Mouse (Mus musculus) small intestine, adult 2 months (tissue): ENCODE measurements around the gene Hoxb2. TPM values are rescaled to one million over a fixed set of nuclear protein-coding genes. Genes with fewer than 3 reads are reported as not detected.
A peak's percentile ranks its signal among the peaks of the same experiment; 100 is the strongest.

Experiments
- H3K27ac ChIP-seq: fragments of 200-500 bp; 2 replicates; pipeline ENCODE4 v1.5.1; 2012; ENCODE audit warnings: low read depth, low read length, control low read depth, inconsistent platforms; ENCODE audit not compliant: insufficient read depth
- H3K27me3 ChIP-seq: fragments of 200-500 bp; 2 replicates; pipeline ENCODE4 v1.6.1; 2012; ENCODE audit warnings: mild to moderate bottlenecking, moderate library complexity, low read length, inconsistent platforms; ENCODE audit not compliant: control insufficient read depth, insufficient read depth
- H3K36me3 ChIP-seq: fragments of 200-500 bp; 2 replicates; pipeline ENCODE4 v1.6.1; 2012; ENCODE audit warnings: mild to moderate bottlenecking, low read length, control low read depth, inconsistent platforms; ENCODE audit not compliant: control insufficient read depth, insufficient read depth
- H3K4me1 ChIP-seq: fragments of 200-500 bp; 2 replicates; pipeline ENCODE4 v1.6.1; 2012; ENCODE audit warnings: low read length, inconsistent platforms, mixed read lengths; ENCODE audit not compliant: control insufficient read depth, insufficient read depth, insufficient read length
- H3K4me3 ChIP-seq: fragments of 200-500 bp; 2 replicates; pipeline ENCODE4 v1.5.1; 2012; ENCODE audit warnings: low read depth, mild to moderate bottlenecking, control low read depth, inconsistent platforms, low read length, moderate library complexity
- CTCF ChIP-seq: fragments of 200-500 bp; IDR thresholded peaks from 2 replicates; pipeline ENCODE4 v1.5.1; 2012; ENCODE audit warnings: low read depth, mild to moderate bottlenecking, control low read depth, inconsistent platforms, low read length, moderate library complexity, mixed read lengths; ENCODE audit not compliant: insufficient replicate concordance, insufficient read length; ENCODE audit errors: extremely low read depth
- POLR2A ChIP-seq: fragments of 200-500 bp; IDR thresholded peaks from 2 replicates; pipeline ENCODE4 v1.6.1; 2012; ENCODE audit warnings: low read depth, mild to moderate bottlenecking, control low read depth, inconsistent platforms, low read length, moderate library complexity
- WGBS: fragments of 180-500 bp; shearing (Covaris S2); methylation state at CpG from one replicate; pipeline ENCODE4 v1.1.7; 2018; 5-methylcytosine and 5-hydroxymethylcytosine counted together
- polyA plus RNA-seq: library from polyadenylated mRNA; depleted of rRNA; stranded (reverse); fragments of >200 nt; gene quantifications from 2 replicates; pipeline ENCODE4 v1.2.3, GENCODE M21; 2012

Gene Hoxb2
- polyA plus RNA-seq, 1 experiment, result 9.9 TPM

DNA sequence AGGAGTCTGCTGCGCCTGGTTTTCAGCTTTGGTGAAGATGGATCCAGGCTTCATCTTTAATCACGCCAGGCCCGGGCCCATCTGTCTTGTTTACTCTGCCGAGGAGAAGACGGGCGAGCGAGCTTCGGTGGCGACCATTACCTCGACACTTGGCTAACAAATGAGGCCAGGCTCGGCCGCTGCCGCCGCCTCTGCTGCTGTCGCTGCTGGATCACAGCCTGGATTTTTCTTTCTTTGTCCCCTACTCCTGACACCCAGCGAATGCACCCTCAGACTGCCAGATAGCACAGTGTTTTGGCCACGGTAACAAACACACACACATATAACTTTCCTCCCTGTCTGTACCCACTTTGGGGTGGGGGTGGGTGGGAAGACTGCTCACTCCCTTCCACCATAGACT lies 29.6 kb upstream of the Hoxb2 start:
- H3K4me3 ChIP-seq, result peak overlapping the region; percentile 26
- peak overlapping the region; percentile 49 for H3K27ac ChIP-seq
- peaks cover 2% of the 10 kb centered on the region; the same call in 1 of the 2 replicates for H3K36me3 ChIP-seq
- TF ChIP-seq POLR2A (no peak), CTCF (no peak)
- WGBS, result 24% methylated on average over 17 of the region's 17 CpGs
- peaks cover 5% of the 10 kb centered on the region; the same call in 1 of the 2 replicates for H3K4me1 ChIP-seq
- peaks cover 30% of the 10 kb centered on the region for H3K27me3 ChIP-seq

- Histone ChIP-seq H3K4me3 (no peak overlapping the region), H3K27me3 (peaks cover 34% of the 10 kb centered on the region), H3K36me3 (peaks cover 2% of the 10 kb centered on the region; the same call in 1 of the 2 replicates), H3K4me1 (peaks cover 5% of the 10 kb centered on the region; the same call in 1 of the 2 replicates), H3K27ac (no peak overlapping the region)
- TF ChIP-seq POLR2A (no peak), CTCF (no peak)
- 23% methylated on average over 5 of the region's 5 CpGs for WGBS
Measured at GRCm38 (mm10) chr11:96321846-96322245, 28.5 kb upstream of the Hoxb2 start.

- TF ChIP-seq POLR2A, result no peak
- no peak for TF ChIP-seq CTCF
- Histone ChIP-seq H3K36me3 (peaks cover 2% of the 10 kb centered on the region; the same call in 1 of the 2 replicates), H3K27ac (peak overlapping the region; percentile 45; the same call in 1 of the 2 replicates), H3K27me3 (peaks cover 34% of the 10 kb centered on the region), H3K4me3 (no peak overlapping the region), H3K4me1 (peaks cover 5% of the 10 kb centered on the region; the same call in 1 of the 2 replicates)
- 61% methylated on average over 6 of the region's 6 CpGs for WGBS
Measured at GRCm38 (mm10) chr11:96322738-96323137, 27.6 kb upstream of the Hoxb2 start.

GRCm38 (mm10) chr11:96323154-96323553 lies 27.2 kb upstream of the Hoxb2 start, which contains the start of gene Hoxb3:
Gene Hoxb3, plus strand, starts transcription at chr11:96323326.
- H3K36me3 ChIP-seq, result peaks cover 2% of the 10 kb centered on the region; the same call in 1 of the 2 replicates
- H3K4me1 ChIP-seq, result peaks cover 5% of the 10 kb centered on the region; the same call in 1 of the 2 replicates
- H3K4me3 ChIP-seq, result no peak within 1 kb of the TSS
- WGBS, result 59% methylated on average over 10 of the region's 10 CpGs
- peaks cover 30% of the 10 kb centered on the region for H3K27me3 ChIP-seq
- H3K27ac ChIP-seq, result peak within 1 kb of the TSS; percentile 58
- TF ChIP-seq CTCF, result no peak
- no peak for TF ChIP-seq POLR2A

GRCm38 (mm10) chr11:96324125-96324524 lies 26.2 kb upstream of the Hoxb2 start:
- TF ChIP-seq CTCF (no peak), POLR2A (no peak)

DNA sequence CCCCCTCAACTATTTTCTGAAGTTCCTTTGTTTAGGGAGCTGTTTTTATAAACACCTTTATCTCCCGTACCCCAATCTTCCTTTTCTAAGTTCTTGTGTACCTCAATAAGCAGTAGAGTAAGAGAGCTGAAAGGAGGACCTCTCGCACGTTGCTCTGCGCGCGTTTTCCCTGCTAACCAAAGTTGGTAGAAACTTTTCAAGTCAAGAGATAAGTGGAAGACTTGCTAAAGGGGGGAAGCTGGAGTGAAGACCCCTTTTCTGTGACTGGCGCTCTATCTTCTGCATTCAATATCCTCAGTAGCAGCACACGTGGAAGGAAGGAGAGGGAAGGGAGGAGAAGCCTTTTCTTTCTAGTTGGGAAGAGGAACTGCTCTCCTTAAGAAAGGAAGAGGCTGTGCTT lies 25.4 kb upstream of the Hoxb2 start:
- TF ChIP-seq POLR2A, result no peak
- no peak for TF ChIP-seq CTCF
- H3K27me3 ChIP-seq, result peaks cover 13% of the 10 kb centered on the region
- peaks cover 2% of the 10 kb centered on the region; the same call in 1 of the 2 replicates for H3K4me1 ChIP-seq
- peaks cover 2% of the 10 kb centered on the region; the same call in 1 of the 2 replicates for H3K36me3 ChIP-seq
- 50% methylated on average over 8 of the region's 8 CpGs for whole genome bisulfite sequencing
- peak overlapping the region; percentile 49 for H3K27ac ChIP-seq
- no peak overlapping the region for H3K4me3 ChIP-seq

More at GRCm38 (mm10) chr11:96324125-96324524, 26.2 kb upstream of the Hoxb2 start:
- Histone ChIP-seq H3K36me3 (peaks cover 2% of the 10 kb centered on the region; the same call in 1 of the 2 replicates), H3K4me3 (no peak overlapping the region), H3K27me3 (peaks cover 21% of the 10 kb centered on the region), H3K27ac (peak overlapping the region; percentile 58), H3K4me1 (peaks cover 5% of the 10 kb centered on the region; the same call in 1 of the 2 replicates)
- WGBS, result 45% methylated on average over 5 of the region's 5 CpGs

DNA sequence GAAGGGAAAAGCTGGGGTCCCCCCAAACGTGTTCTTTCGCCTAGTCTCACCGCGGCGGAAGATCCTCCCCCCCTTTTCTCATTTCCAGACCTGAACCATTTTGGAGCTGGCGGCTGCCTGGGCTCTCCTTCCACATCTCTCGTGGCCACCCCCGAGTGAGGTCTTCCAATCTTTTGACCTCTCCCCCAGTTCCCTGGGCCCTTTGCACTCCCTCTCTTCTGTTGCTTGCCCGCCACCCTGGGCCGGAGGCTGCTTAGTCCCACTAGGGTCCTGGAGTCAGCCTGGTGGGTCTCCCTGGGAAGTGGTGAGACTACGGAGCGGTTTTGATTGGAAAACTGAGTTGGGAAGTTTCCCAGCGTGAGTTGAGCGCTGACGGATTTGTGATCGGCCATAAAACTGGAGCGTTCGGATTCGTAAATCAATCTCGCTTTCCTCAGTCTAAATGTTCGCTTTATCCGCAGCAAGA lies 24.5 kb upstream of the Hoxb2 start:
- H3K27me3 ChIP-seq, result peaks cover 7% of the 10 kb centered on the region; the same call in 1 of the 2 replicates
- TF ChIP-seq POLR2A (no peak), CTCF (no peak)
- H3K4me3 ChIP-seq, result peak overlapping the region; percentile 14
- peak overlapping the region; percentile 2; the same call in 1 of the 2 replicates for H3K27ac ChIP-seq
- 40% methylated on average over 22 of the region's 22 CpGs for WGBS
- no peaks in the 10 kb centered on the region; the same call in 1 of the 2 replicates for H3K36me3 ChIP-seq
- no peaks in the 10 kb centered on the region for H3K4me1 ChIP-seq
